Mouse (Mus musculus): ENCODE measurements around the gene Gramd2. TPM values are rescaled to one million over a fixed set of nuclear protein-coding genes. Genes with fewer than 3 reads are reported as not detected.

Gramd2 gene
- polyA plus RNA-seq, 1 experiment from 2014 or later = 0.40 TPM

GRCm38 (mm10) chr9:59669172-59669571 is 10.8 kb upstream of the Gramd2 start:
- ATAC-seq (ENCODE audit: low FRiP score, low read depth) = no peak
- H3K4me3 ChIP-seq = no peak overlapping the region
- no peak overlapping the region for H3K4me2 ChIP-seq (replicated peaks)
- no peak overlapping the region for H3K27ac ChIP-seq (replicated peaks)
- no peak overlapping the region for H3K9ac ChIP-seq (replicated peaks)
- H3K36me3 ChIP-seq = peaks cover 100% of the 10 kb centered on the region
- no peaks in the 10 kb centered on the region for H3K9me3 ChIP-seq
- H3K27me3 ChIP-seq = no peaks in the 10 kb centered on the region
- WGBS = 87% methylated on average over 4 of the region's 4 CpGs
- H3K4me1 ChIP-seq = 0 out of 2 replicates have a peak, but pooled peaks cover under 1% of the 10 kb centered on the region

DNA sequence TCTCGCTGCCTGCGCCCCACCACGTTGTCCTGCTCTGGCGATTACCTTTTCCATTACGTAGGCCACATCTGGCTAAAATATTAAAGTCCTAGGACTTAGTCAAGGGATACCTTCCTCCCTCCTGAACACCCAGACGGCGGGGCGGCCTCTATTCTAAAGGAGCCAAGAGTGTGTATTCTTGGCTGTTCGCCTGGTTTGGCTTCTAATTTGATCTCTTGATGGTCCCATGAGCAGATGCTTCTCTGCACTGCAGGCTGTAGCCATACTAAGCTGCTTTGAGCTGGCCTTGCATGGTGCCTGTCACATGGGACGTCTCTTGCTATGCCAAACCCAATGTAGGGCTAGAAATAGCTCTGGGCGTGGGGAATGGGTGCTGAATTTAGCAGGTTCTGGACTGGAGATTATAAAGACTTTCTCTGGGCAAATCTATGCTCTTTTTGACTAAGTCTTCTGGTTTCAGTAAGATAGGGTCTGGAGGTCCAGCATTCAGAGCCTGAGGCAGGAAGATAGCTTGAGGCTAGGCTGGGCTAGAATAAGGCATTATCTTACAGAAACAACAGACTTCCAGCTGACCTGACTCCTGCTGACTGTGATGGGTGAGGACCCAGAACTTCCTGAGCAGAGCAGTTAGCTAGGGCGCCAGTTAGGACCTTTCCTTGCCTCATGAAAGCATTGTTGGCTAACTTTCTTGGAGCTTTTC is 7.6 kb upstream of the Gramd2 start:
- Histone ChIP-seq H3K27ac (replicated peaks) (no peak overlapping the region), H3K9me3 (no peaks in the 10 kb centered on the region), H3K27me3 (no peaks in the 10 kb centered on the region), H3K36me3 (peaks cover 100% of the 10 kb centered on the region), H3K9ac (replicated peaks) (no peak overlapping the region), H3K4me2 (replicated peaks) (no peak overlapping the region), H3K4me3 (no peak overlapping the region), H3K4me1 (no peaks in the 10 kb centered on the region)
- 92% methylated on average over 12 of the region's 12 CpGs for WGBS
- ATAC-seq (ENCODE audit: low FRiP score, low read depth) = no peak

DNA sequence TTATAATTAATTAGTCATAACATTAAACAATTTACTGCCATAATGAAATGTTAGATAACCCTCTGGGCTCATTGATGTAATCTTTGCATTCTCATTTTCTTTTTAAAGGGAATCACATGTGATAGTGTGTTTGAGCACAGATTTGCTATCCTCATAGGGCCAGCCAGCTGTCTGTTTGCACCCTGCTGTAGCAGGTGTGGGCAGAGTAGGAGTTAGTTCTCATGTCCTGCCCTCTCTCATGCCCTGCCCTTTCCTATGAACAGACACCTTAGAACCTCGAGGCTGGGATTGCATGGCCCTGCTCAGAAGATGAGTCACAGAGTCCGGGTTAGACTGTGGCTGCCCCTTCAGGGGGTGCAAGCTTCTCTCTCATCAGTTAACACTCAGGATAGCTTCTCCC is 6.5 kb upstream of the Gramd2 start:
- H3K27ac ChIP-seq (replicated peaks) = no peak overlapping the region
- H3K4me2 ChIP-seq (replicated peaks) = no peak overlapping the region
- 0 out of 2 replicates have a peak, but pooled peaks have one; percentile 47 for ATAC-seq (ENCODE audit: low FRiP score, low read depth)
- H3K36me3 ChIP-seq = peaks cover 99% of the 10 kb centered on the region
- WGBS = 83% methylated on average over 2 of the region's 2 CpGs
- no peak overlapping the region for H3K9ac ChIP-seq (replicated peaks)
- H3K4me3 ChIP-seq = no peak overlapping the region
- H3K4me1 ChIP-seq = no peaks in the 10 kb centered on the region
- H3K27me3 ChIP-seq = no peaks in the 10 kb centered on the region
- H3K9me3 ChIP-seq = no peaks in the 10 kb centered on the region

- Histone ChIP-seq H3K27me3 (peaks cover 6% of the 10 kb centered on the region), H3K4me3 (no peak overlapping the region), H3K9me3 (no peaks in the 10 kb centered on the region), H3K27ac (replicated peaks) (no peak overlapping the region), H3K4me1 (peaks cover 12% of the 10 kb centered on the region), H3K4me2 (replicated peaks) (no peak overlapping the region), H3K36me3 (peaks cover 89% of the 10 kb centered on the region), H3K9ac (replicated peaks) (no peak overlapping the region)
- ATAC-seq (ENCODE audit: low FRiP score, low read depth) = no peak
- WGBS = 88% methylated on average over 14 of the region's 14 CpGs
Observed at GRCm38 (mm10) chr9:59675598-59675997, 4.3 kb upstream of the Gramd2 start.

- Histone ChIP-seq H3K4me3 (no peak overlapping the region), H3K9ac (replicated peaks) (no peak overlapping the region), H3K27me3 (peaks cover 28% of the 10 kb centered on the region), H3K9me3 (no peaks in the 10 kb centered on the region), H3K27ac (replicated peaks) (no peak overlapping the region), H3K4me2 (replicated peaks) (no peak overlapping the region), H3K36me3 (peaks cover 62% of the 10 kb centered on the region), H3K4me1 (peaks cover 12% of the 10 kb centered on the region)
- no peak for ATAC-seq (ENCODE audit: low FRiP score, low read depth)
- WGBS = 19% methylated on average over 1 of the region's 1 CpGs
Observed at GRCm38 (mm10) chr9:59678313-59678712, 1.6 kb upstream of the Gramd2 start.

DNA sequence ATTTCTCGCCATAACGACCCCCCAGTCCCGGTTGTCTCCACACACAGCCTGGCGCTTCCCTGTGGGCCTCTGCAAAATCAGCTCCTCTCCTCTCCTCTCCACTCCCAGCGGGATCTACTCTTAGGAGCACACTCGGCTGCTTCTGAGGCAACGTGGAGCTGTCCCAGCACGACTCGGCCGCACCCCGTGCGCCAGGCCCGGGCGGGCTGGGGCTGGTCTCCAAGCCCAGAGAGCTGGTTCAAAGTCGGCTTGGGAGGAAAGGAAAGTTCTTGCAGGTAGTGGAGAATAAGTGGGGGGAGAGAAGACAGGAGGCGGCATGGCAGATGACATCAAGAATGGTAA is 561 bp downstream of the Gramd2 start:
- H3K4me2 ChIP-seq (replicated peaks) = peak overlapping the region; percentile 94
- peak; percentile 21; the same call in 1 of the 2 replicates for ATAC-seq (ENCODE audit: low FRiP score, low read depth)
- no peak overlapping the region for H3K27ac ChIP-seq (replicated peaks)
- no peaks in the 10 kb centered on the region for H3K9me3 ChIP-seq
- peaks cover 40% of the 10 kb centered on the region for H3K36me3 ChIP-seq
- peaks cover 28% of the 10 kb centered on the region for H3K27me3 ChIP-seq
- 7% methylated on average over 16 of the region's 16 CpGs for WGBS
- peaks cover 12% of the 10 kb centered on the region for H3K4me1 ChIP-seq
- peak overlapping the region; percentile 47 for H3K4me3 ChIP-seq
- H3K9ac ChIP-seq (replicated peaks) = peak overlapping the region; percentile 51

DNA sequence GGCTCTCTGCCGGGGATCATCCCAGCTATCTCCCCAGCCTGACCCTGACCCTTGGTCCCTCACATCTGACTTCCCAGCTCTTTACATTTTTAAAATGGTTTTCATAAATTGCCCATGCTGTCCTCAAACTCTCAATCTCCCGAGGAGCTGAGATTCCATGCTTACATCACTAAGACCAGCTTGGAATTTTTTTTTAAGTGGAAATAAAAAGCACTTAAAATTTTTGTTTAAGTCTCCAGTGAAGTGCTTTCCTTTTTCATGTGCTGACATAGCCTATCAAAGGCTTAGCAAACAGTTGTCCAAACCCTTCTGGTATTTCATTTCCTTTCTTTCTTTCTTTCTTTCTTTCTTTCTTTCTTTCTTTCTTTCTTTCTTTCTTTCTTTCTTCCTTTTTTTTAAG is 4.1 kb downstream of the Gramd2 start:
- no peaks in the 10 kb centered on the region for H3K9me3 ChIP-seq
- no peak for ATAC-seq (ENCODE audit: low FRiP score, low read depth)
- 71% methylated on average over 2 of the region's 2 CpGs for WGBS
- H3K36me3 ChIP-seq = peaks cover 7% of the 10 kb centered on the region
- peaks cover 28% of the 10 kb centered on the region for H3K27me3 ChIP-seq
- no peak overlapping the region for H3K9ac ChIP-seq (replicated peaks)
- H3K4me3 ChIP-seq = no peak overlapping the region
- H3K4me1 ChIP-seq = peaks cover 12% of the 10 kb centered on the region
- no peak overlapping the region for H3K27ac ChIP-seq (replicated peaks)
- H3K4me2 ChIP-seq (replicated peaks) = no peak overlapping the region

DNA sequence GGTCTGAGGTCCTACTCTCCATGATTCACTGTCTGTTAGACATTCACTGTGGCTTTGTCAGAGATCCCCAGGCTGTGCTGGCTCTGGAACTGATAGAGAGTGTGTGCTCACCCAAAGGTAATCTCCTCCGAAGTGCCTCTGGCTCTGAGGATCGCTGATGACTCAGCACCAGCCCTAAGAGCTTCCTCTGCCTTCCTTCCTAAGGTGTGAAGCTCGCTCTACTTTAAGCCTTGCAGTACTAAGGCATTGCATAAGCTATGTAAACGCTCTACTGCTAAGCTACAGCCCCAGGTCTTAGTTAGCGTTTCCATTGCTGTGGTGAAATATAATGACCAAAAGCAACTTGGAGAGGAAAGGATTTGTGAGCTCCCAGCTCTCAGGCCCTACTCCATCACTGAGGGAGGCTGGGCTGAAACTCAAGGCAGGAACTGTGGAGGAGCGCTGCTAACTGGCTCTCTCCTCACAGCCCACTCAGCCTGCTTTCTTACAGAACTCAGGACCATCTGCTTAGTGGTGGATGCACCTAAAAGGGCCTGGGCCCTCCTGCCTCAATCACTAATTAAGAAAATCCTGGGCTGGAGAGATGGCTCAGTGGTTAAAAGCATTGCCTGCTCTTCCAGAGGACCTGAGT is 7.6 kb downstream of the Gramd2 start:
- Histone ChIP-seq H3K4me1 (peaks cover 9% of the 10 kb centered on the region), H3K4me2 (replicated peaks) (no peak overlapping the region), H3K9ac (replicated peaks) (no peak overlapping the region), H3K36me3 (no peaks in the 10 kb centered on the region), H3K27me3 (peaks cover 12% of the 10 kb centered on the region), H3K27ac (replicated peaks) (no peak overlapping the region), H3K4me3 (no peak overlapping the region), H3K9me3 (no peaks in the 10 kb centered on the region)
- WGBS = 48% methylated on average over 6 of the region's 6 CpGs
- no peak for ATAC-seq (ENCODE audit: low FRiP score, low read depth)

DNA sequence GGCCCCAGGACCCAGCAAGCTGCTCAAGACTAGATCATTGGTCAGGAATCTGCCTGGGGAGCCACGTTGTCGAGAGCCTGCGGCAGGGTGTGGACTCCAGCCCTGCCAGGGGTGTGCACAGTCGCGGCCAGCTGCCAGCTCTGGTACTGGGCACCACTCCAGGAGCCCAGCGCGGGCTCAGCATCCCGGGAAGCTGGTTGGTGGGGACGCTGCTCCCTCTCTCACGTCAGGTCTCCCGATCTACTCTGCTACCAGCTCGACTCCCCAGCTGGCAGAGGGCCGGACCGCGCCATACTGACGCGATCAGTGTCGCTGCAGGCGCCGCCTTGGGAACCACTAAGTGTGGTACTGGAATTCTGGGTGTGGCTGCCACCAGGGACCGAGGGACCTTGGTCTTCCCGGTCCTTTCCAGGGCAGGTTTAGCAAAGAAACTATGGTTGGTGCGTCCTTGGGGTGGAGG is 11.7 kb downstream of the Gramd2 start:
- Histone ChIP-seq H3K4me2 (replicated peaks) (peak overlapping the region; percentile 52), H3K9ac (replicated peaks) (no peak overlapping the region), H3K27me3 (peaks cover 8% of the 10 kb centered on the region), H3K4me3 (peak overlapping the region; percentile 30), H3K4me1 (peaks cover 9% of the 10 kb centered on the region), H3K36me3 (no peaks in the 10 kb centered on the region), H3K27ac (replicated peaks) (no peak overlapping the region), H3K9me3 (no peaks in the 10 kb centered on the region)
- peak; percentile 68 for ATAC-seq (ENCODE audit: low FRiP score, low read depth)
- WGBS = 4% methylated on average over 23 of the region's 23 CpGs

GRCm38 (mm10) chr9:59692145-59692544 is 12.2 kb downstream of the Gramd2 start:
- 39% methylated on average over 9 of the region's 9 CpGs for WGBS
- H3K27me3 ChIP-seq = peaks cover 8% of the 10 kb centered on the region
- ATAC-seq (ENCODE audit: low FRiP score, low read depth) = no peak
- no peaks in the 10 kb centered on the region for H3K9me3 ChIP-seq
- H3K36me3 ChIP-seq = no peaks in the 10 kb centered on the region
- H3K4me3 ChIP-seq = peak overlapping the region; percentile 30
- peaks cover 9% of the 10 kb centered on the region for H3K4me1 ChIP-seq
- H3K9ac ChIP-seq (replicated peaks) = no peak overlapping the region
- peak overlapping the region; percentile 52 for H3K4me2 ChIP-seq (replicated peaks)
- H3K27ac ChIP-seq (replicated peaks) = no peak overlapping the region

GRCm38 (mm10) chr9:59694571-59695450 is 14.9 kb downstream of the Gramd2 start:
- Histone ChIP-seq H3K9me3 (no peaks in the 10 kb centered on the region), H3K36me3 (no peaks in the 10 kb centered on the region), H3K4me1 (peaks cover 9% of the 10 kb centered on the region), H3K27ac (replicated peaks) (no peak overlapping the region), H3K4me2 (replicated peaks) (no peak overlapping the region), H3K4me3 (no peak overlapping the region), H3K27me3 (peaks cover 8% of the 10 kb centered on the region), H3K9ac (replicated peaks) (no peak overlapping the region)
- no peak for ATAC-seq (ENCODE audit: low FRiP score, low read depth)
- WGBS = 66% methylated on average over 16 of the region's 16 CpGs

DNA sequence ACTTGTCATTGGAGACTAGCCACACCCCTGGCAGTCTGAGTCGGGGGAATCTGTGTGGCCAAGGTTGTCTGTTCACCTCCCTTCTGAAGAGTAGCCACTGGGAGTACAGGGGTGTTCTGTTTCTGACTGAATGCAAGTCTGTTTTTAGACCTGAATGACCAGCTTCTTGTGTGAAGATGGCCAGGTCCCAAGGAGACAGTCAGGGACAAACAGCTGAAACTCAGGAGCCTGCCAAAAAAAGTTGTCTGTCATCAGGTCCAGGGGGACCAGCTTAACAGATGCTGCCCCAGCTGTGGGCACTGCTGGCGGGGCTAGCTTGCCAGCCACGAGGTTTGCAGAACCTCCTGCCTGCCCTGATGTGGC is 15.5 kb downstream of the Gramd2 start:
- no peak overlapping the region for H3K27ac ChIP-seq (replicated peaks)
- 46% methylated on average over 3 of the region's 3 CpGs for WGBS
- ATAC-seq (ENCODE audit: low FRiP score, low read depth) = no peak
- no peak overlapping the region for H3K9ac ChIP-seq (replicated peaks)
- H3K4me3 ChIP-seq = no peak overlapping the region
- H3K4me2 ChIP-seq (replicated peaks) = no peak overlapping the region
- peaks cover 9% of the 10 kb centered on the region for H3K4me1 ChIP-seq
- no peaks in the 10 kb centered on the region for H3K9me3 ChIP-seq
- H3K27me3 ChIP-seq = peaks cover 8% of the 10 kb centered on the region
- no peaks in the 10 kb centered on the region for H3K36me3 ChIP-seq
